Mouse (Mus musculus): ENCODE results near the gene Tc2n. TPM values are rescaled to one million over a fixed set of nuclear protein-coding genes. Genes with fewer than 3 reads are reported as not detected.

The Tc2n gene
- 0.12 and 0.20 TPM in 2 replicates for polyA plus RNA-seq (2016; fragmentation: Nextera tagmentation; extraction: Ambion mirVana)

DNA sequence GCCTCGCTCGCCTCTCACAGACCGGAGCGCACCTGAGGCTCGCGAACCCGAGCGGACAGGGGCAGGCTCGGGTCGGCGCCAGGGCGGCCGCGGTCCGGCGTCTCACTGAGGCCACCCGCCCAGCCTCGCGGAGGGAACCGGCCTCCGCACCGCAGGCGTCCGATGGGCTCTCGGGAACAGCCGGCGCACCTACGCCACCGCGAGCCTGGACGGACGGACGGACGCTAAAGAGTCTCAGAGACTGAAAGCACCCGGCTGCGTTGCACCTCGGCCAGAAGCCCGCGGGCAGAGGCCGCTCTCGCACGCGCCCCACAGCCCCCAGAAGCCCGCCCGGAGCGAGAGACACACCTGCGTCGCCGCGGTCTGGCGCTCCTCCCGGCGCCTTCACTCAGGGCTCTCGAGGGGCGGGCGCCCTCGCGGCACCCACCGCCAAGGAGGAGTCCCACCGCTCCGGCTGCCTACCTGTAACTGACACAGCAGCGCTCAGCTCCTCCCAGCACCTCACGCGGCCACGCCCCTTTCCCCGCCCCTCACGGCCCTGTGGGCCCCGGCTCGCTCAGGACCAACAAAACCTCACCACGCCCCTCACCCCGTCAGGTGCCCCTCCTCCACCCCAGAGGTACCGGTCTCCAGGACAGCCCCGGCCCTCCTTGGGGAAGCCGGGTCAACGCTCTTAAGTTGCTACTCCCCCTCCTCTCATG lies at the start of gene Tc2n:
TSS of gene Tc2n (minus strand) at position 470 of the 701 bp plus-strand sequence.
- Histone ChIP-seq H3K36me3 (replicated peaks) (no peaks in the 10 kb centered on the region), H3K9me3 (no peaks in the 10 kb centered on the region), H3K9ac (peak within 1 kb of the TSS; percentile 53), H3K4me3 (replicated peaks) (peak within 1 kb of the TSS; percentile 70), H3K27me3 (peaks cover 11% of the 10 kb centered on the region), H3K4me1 (peaks cover 8% of the 10 kb centered on the region), H3K4me2 (peak within 1 kb of the TSS; percentile 98), H3K27ac (no peak within 1 kb of the TSS)
- peak; percentile 96 for ATAC-seq (ENCODE audit: low FRiP score)
- WGBS = under 1% methylated on average over 70 of the region's 75 CpGs

DNA sequence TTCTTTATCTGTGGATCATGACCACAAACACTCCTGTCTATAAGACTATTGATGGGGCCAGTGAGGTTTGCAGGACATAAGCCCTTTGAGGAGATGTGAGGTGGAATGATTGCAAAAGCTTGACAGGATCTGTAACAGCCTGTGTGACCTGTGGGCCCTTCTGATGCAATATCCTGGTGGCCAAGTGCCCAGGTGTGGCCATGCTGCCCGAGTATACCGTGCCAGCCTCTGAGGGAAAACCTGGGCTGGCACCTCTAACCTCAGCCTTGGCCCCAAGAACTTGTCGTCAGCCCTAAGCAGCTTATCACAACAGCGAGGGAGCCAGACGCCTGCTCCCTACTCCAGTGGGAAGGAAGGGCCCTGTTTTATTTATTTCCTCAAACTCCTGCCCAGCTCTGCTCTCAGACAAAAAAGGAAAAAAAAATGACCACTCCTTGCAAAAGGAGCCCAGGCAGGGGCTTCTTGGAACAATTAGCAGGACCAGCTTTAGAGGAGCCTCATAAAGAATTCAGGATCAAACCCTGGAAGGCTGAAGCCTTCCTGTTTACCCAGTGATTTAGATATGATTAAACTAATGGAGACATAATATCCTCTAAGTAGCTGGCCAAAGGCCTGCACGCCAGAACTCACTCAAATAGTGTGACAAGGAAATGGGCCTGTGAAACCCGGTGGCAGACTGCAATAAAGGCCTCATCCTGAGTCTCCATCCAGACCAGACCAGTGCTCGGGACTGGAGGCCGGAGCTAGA lies 49.2 kb upstream of the Tc2n start:
- Histone ChIP-seq H3K9me3 (no peaks in the 10 kb centered on the region), H3K27me3 (no peaks in the 10 kb centered on the region), H3K4me2 (no peak overlapping the region), H3K4me1 (peaks cover 11% of the 10 kb centered on the region), H3K4me3 (replicated peaks) (no peak overlapping the region), H3K36me3 (replicated peaks) (no peaks in the 10 kb centered on the region), H3K9ac (no peak overlapping the region), H3K27ac (no peak overlapping the region)
- ATAC-seq (ENCODE audit: low FRiP score) = no peak
- 72% methylated on average over 9 of the region's 9 CpGs for WGBS

DNA sequence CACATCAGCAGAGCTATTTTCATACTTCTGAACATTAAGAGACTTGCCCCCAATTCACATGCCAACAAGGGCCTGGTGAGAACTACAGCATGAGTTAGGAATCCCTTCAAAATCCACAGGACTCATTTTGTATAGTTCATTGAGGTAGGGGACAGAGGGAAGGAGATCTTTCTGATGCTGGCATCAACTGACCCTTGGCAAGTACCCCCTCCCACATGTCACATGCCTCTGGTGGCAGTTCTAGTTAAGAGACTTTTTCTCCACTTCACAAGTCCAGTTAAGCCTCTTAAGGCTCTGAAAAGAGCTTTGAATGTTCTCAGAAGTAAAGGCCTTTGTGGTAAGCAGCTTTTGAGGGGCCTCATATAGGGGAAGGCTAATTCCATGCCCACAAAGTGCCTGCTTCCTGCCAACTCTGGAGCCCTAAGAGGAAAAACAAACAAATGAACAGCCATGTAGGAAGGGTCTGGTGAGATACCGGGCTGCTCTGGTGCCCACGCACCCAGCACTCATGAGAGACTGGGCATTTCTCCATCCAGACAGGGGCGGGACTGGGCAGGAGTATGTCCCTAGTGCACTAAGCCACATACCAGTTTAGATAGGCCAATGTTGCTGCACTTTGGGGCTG lies 48.0 kb upstream of the Tc2n start:
- no peak for ATAC-seq (ENCODE audit: low FRiP score)
- H3K4me1 ChIP-seq = peaks cover 11% of the 10 kb centered on the region
- no peak overlapping the region for H3K9ac ChIP-seq
- 47% methylated on average over 3 of the region's 3 CpGs for WGBS
- no peaks in the 10 kb centered on the region for H3K27me3 ChIP-seq
- no peaks in the 10 kb centered on the region for H3K9me3 ChIP-seq
- H3K4me3 ChIP-seq (replicated peaks) = no peak overlapping the region
- H3K4me2 ChIP-seq = no peak overlapping the region
- H3K36me3 ChIP-seq (replicated peaks) = no peaks in the 10 kb centered on the region
- H3K27ac ChIP-seq = no peak overlapping the region

DNA sequence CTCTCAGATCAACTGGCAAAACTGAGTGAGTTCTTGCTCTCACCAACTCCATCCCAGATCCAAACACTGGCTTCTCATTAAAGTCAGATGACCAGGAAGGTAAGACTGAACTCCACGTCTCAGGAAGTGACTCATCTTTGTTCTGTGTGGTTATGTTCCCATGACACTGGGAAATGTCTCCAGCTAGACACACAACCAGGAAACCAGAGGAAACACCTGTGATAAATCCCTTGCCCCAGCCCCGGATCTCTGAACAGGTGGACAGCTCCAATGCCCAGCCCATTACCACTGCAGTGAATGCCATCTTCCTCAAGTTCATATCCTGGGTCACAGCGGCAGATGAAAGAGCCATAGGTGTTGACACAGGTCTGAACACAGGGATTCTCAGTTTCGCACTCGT lies 46.5 kb upstream of the Tc2n start:
- H3K9me3 ChIP-seq = no peaks in the 10 kb centered on the region
- H3K4me2 ChIP-seq = no peak overlapping the region
- no peak overlapping the region for H3K4me3 ChIP-seq (replicated peaks)
- no peak overlapping the region for H3K27ac ChIP-seq
- no peaks in the 10 kb centered on the region for H3K36me3 ChIP-seq (replicated peaks)
- WGBS = 89% methylated on average over 5 of the region's 5 CpGs
- H3K4me1 ChIP-seq = peaks cover 11% of the 10 kb centered on the region
- no peak for ATAC-seq (ENCODE audit: low FRiP score)
- no peaks in the 10 kb centered on the region for H3K27me3 ChIP-seq
- no peak overlapping the region for H3K9ac ChIP-seq

DNA sequence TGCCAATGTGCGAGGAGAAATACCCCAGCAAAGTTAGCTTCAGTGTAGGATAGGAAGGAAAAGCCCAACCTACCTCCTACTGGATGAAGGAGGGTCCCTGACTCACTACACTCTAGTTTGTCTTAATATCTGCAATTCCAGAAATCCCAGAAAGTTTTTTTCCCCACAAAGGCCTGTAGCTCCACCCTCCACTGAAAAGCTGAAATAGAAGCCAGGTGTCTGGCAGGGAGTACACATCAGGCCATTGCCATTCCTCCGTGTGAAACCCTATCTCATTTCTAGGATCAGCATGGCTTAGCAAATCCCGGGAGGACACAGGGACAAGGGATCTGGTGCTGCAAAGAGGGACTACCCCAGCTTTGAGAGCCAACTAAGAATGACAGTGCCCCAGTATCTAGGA lies 44.7 kb upstream of the Tc2n start:
- H3K9me3 ChIP-seq = no peaks in the 10 kb centered on the region
- H3K4me1 ChIP-seq = peaks cover 11% of the 10 kb centered on the region
- no peaks in the 10 kb centered on the region for H3K27me3 ChIP-seq
- H3K4me2 ChIP-seq = no peak overlapping the region
- H3K36me3 ChIP-seq (replicated peaks) = no peaks in the 10 kb centered on the region
- H3K9ac ChIP-seq = no peak overlapping the region
- 85% methylated on average over 3 of the region's 3 CpGs for WGBS
- no peak for ATAC-seq (ENCODE audit: low FRiP score)
- no peak overlapping the region for H3K27ac ChIP-seq
- H3K4me3 ChIP-seq (replicated peaks) = no peak overlapping the region

DNA sequence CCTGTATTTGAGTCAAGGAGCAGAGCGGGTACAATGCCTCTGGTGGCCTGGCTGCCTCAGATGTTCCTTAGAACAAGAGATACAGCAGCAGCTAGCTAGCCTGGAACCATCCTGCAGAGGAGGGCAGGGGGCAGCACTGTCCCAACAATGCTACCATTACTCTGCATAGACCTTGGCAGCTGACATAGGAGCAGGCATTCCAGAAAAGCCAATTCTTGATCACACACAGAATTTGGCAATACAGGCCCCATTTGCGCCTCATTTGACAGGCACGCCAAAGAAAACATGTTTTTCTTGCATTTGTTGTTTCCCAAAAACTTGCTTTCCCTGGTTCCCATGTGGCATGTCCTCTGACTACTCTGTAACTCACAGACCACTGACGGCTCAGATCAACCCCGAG lies 43.7 kb upstream of the Tc2n start:
- Histone ChIP-seq H3K4me2 (no peak overlapping the region), H3K9me3 (no peaks in the 10 kb centered on the region), H3K36me3 (replicated peaks) (no peaks in the 10 kb centered on the region), H3K9ac (no peak overlapping the region), H3K4me3 (replicated peaks) (no peak overlapping the region), H3K4me1 (peaks cover 11% of the 10 kb centered on the region), H3K27ac (no peak overlapping the region), H3K27me3 (no peaks in the 10 kb centered on the region)
- ATAC-seq (ENCODE audit: low FRiP score) = no peak
- 94% methylated on average over 5 of the region's 5 CpGs for WGBS

DNA sequence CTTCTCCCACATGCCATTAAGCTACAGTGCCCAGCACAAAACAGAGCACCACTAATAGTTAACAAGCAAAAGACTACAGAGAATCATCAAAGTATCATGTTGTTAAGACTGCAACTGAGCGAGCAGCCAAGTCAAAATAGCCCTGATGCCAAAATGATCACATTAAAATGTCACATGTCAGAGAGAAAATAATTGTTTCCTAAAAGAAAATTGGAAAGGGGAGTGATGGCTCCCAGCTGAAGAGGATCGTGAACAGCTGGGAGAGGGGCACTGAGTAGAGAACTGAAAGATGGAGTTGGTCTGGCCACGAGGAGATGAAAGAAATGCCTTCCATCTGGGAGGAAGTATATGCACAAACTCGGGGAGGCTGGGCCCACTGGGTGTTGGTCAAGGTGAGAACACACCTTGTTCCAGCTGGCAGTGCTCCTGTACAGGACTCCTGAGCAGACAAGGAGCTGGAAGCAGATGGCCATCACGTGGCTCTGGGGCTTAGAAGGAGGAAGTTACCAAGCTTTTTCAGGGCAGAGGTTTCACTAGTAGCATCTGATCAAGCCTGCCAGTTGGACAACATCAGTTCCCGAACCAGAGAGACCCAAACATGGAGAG lies 41.2 kb upstream of the Tc2n start:
- WGBS = 76% methylated on average over 6 of the region's 6 CpGs

DNA sequence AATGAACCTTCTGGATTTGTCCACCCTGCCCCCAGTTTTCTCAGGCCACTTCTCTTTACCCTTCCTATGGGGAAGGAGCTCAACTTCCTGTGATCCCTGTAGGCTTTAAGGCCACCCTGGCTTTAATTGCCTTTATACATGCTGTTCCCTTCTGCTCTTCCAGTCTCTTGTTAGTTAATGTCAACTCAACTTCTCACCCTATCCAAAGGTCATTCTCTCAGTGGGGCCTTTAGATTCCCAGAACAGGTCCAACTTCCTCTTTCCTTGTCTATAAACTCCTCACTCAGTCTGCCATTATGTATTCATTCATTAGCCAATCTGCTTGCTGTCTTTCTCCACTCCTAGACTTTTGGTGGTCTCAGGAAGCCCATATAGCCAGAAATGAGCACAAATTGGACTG lies 40.4 kb upstream of the Tc2n start:
- no peaks in the 10 kb centered on the region for H3K27me3 ChIP-seq
- H3K9me3 ChIP-seq = no peaks in the 10 kb centered on the region
- H3K4me1 ChIP-seq = no peaks in the 10 kb centered on the region
- no peak overlapping the region for H3K4me3 ChIP-seq (replicated peaks)
- no peaks in the 10 kb centered on the region for H3K36me3 ChIP-seq (replicated peaks)
- H3K4me2 ChIP-seq = no peak overlapping the region
- no peak overlapping the region for H3K27ac ChIP-seq
- ATAC-seq (ENCODE audit: low FRiP score) = no peak
- no peak overlapping the region for H3K9ac ChIP-seq

More for the DNA sequence above, 41.2 kb upstream of the Tc2n start:
- H3K9ac ChIP-seq = no peak overlapping the region
- no peaks in the 10 kb centered on the region for H3K9me3 ChIP-seq
- no peak overlapping the region for H3K4me2 ChIP-seq
- no peak overlapping the region for H3K4me3 ChIP-seq (replicated peaks)
- H3K4me1 ChIP-seq = no peaks in the 10 kb centered on the region
- no peak for ATAC-seq (ENCODE audit: low FRiP score)
- no peak overlapping the region for H3K27ac ChIP-seq
- H3K27me3 ChIP-seq = no peaks in the 10 kb centered on the region
- no peaks in the 10 kb centered on the region for H3K36me3 ChIP-seq (replicated peaks)

DNA sequence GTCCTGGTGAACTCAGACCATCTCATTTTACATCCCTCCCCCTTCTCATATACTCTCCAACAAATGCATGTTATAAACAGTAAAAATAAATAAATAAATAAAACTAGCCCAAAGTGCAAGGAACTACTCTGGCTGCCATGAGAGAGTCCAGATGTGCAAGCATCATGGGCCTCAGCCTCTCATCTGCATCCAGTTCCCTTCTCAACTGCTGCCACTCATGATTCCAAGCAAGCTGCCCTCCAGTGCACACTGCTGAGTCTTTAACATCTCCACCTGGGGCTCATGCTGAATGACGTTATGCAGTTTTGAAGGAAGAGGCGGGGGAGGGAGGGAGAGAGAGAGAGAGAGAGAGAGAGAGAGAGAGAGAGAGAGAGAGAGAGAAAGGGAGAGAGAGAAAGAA lies 24.1 kb upstream of the Tc2n start:
- H3K4me2 ChIP-seq = no peak overlapping the region
- H3K4me3 ChIP-seq (replicated peaks) = no peak overlapping the region
- no peaks in the 10 kb centered on the region for H3K36me3 ChIP-seq (replicated peaks)
- no peak for ATAC-seq (ENCODE audit: low FRiP score)
- H3K9ac ChIP-seq = no peak overlapping the region
- H3K4me1 ChIP-seq = no peaks in the 10 kb centered on the region
- 53% methylated on average over 2 of the region's 2 CpGs for WGBS
- H3K27ac ChIP-seq = no peak overlapping the region
- no peaks in the 10 kb centered on the region for H3K27me3 ChIP-seq
- H3K9me3 ChIP-seq = no peaks in the 10 kb centered on the region

DNA sequence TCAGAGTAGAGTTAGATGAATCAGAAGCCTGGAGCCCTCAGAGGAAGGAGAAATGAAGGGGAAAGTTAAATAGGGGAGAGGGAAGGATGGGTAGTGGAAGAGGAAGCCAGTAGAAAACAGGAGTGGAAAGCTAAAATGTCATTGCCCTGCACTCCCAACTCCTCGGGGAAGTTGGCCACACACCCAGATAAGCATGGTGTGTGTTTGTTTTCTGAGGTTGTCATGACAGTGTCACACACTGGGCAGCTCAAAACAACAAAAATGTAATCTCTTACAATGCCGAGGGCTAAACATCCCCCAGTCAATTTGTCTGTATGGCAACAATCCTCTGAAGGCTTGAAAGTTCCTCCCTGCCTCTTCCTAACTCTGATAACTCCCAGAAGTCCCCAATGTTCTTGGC lies 22.2 kb upstream of the Tc2n start:
- Histone ChIP-seq H3K9me3 (no peaks in the 10 kb centered on the region), H3K27me3 (no peaks in the 10 kb centered on the region), H3K4me3 (replicated peaks) (no peak overlapping the region), H3K36me3 (replicated peaks) (no peaks in the 10 kb centered on the region), H3K4me2 (no peak overlapping the region), H3K9ac (no peak overlapping the region), H3K4me1 (no peaks in the 10 kb centered on the region), H3K27ac (no peak overlapping the region)
- no peak for ATAC-seq (ENCODE audit: low FRiP score)
- WGBS = 80% methylated on average over 2 of the region's 2 CpGs

DNA sequence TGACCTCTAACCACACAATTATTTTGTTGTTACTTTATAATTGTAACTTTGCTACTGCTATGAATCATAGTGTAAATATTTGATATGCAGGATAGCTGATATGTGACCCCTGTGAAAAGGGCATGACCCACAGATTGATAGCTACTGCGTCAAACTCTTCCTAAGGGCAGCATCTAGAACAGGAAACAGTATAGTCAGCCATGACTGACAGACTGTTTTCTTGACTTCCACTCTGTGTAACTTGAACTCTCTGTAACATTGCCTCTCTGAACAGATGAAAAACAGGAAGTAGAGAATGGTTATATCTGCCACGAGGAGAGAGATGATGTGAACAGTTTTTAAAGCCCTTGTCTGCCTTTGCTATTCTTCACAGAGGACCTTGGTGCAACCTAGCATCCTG lies 21.7 kb upstream of the Tc2n start:
- no peak overlapping the region for H3K4me2 ChIP-seq
- 76% methylated on average over 2 of the region's 2 CpGs for WGBS
- H3K36me3 ChIP-seq (replicated peaks) = no peaks in the 10 kb centered on the region
- no peaks in the 10 kb centered on the region for H3K9me3 ChIP-seq
- H3K27me3 ChIP-seq = no peaks in the 10 kb centered on the region
- no peak overlapping the region for H3K4me3 ChIP-seq (replicated peaks)
- no peak overlapping the region for H3K27ac ChIP-seq
- ATAC-seq (ENCODE audit: low FRiP score) = no peak
- no peak overlapping the region for H3K9ac ChIP-seq
- H3K4me1 ChIP-seq = no peaks in the 10 kb centered on the region

DNA sequence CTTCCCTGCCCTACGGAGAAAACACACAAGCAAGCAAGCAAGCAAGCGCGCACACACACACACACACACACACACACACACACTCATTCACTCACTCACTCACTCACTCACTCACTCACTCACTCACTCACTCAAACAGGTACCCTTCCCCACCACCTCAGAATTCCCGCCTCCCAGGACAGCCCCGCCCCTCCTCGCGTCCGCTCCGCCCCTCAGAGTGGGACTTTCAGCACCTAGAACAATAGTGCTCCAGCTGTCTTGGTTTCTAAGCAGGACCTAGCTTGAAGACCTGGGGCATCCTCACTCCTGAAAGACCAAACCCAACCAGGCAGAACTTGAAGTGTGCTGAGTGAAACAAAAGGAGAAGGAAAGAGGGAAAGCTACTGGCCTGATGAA lies 430 bp upstream of the Tc2n start:
- Histone ChIP-seq H3K27ac (no peak overlapping the region), H3K27me3 (peaks cover 11% of the 10 kb centered on the region), H3K9me3 (no peaks in the 10 kb centered on the region), H3K9ac (peak overlapping the region; percentile 53; the same call in 1 of the 2 replicates), H3K4me1 (peaks cover 8% of the 10 kb centered on the region), H3K36me3 (replicated peaks) (no peaks in the 10 kb centered on the region), H3K4me2 (peak overlapping the region; percentile 98), H3K4me3 (replicated peaks) (peak overlapping the region; percentile 70)
- 2% methylated on average over 9 of the region's 9 CpGs for WGBS
- peak; percentile 85 for ATAC-seq (ENCODE audit: low FRiP score)

Measured in forebrain, embryonic 12.5 days (tissue).